In the genomic region with DNA sequence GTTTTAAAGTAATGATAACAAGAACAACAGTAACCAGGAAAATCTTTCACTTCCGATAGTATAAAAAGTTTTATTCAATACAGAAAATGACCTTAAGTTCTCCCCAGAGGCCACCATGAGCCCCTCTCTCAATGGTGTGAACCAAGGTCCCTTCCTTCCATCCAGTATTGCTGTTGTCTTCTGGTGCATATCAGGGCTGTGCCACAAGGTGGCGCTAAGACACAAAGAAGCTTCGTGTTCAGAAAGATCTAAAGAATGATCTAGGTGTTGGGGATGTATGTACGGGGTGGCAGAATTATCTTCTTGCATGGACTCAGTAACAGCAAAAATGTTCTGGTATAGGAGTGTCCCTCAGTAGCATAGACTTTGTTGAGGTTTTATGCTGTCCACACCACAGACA, we compare ENCODE assay signal across 8 mouse cellular contexts.
A peak's percentile ranks its signal among the peaks of the same experiment; 100 is the strongest.
DNase-seq lines count a peak whose midpoint lies in the region; ATAC-seq and TF ChIP-seq lines count a peak whose summit lies in the region.
"Not testable (repeated sequence)": the region's sequence is repeated elsewhere in the genome, so short reads cannot be mapped to it uniquely, and the experiment has no call there.

No protein-coding gene starts in this region.

- DNase-seq in 416B (ENCODE audit: low read depth) = peak; percentile 45
- peak; percentile 29 to 38 for DNase-seq in adrenal gland, adult (ENCODE audit: inconsistent age in 2 of 2, low spot score in 1 of 2)
- DNase-seq in gastrocnemius, postnatal 10 days = peak; percentile 38
- peak; percentile 24 for DNase-seq in kidney, adult 9 months
- DNase-seq in liver, adult 2 months (ENCODE audit: extremely low read depth, low read depth, low spot score) = peak; percentile 14
- DNase-seq in neural tube, embryonic 10.5 days (ENCODE audit: extremely low spot score, low spot score) = peak; percentile 49
- peak; percentile 69 for DNase-seq in testis, postnatal 10 days (ENCODE audit: low spot score)

- H3K27me3 ChIP-seq in liver, adult 2 months (ENCODE audit: control insufficient read depth, insufficient read depth, low read length) = not testable (repeated sequence)

- ATAC-seq in common myeloid progenitor, adult 5-6 weeks (replicated peaks; ENCODE audit: low read depth, poor library complexity, severe bottlenecking) = peak; percentile 71

- H3K4me3 ChIP-seq in liver, adult 2 months (ENCODE audit: insufficient read depth, low read depth, low read length) = not testable (repeated sequence)

- H3K36me3 ChIP-seq in liver, adult 2 months (ENCODE audit: control insufficient read depth, insufficient read depth, low read length) = not testable (repeated sequence)

- TF ChIP-seq POLR2A in liver, adult 2 months (IDR thresholded peaks at IDR 0.05; ENCODE audit: extremely low read depth, insufficient read depth, low read length) = not testable (repeated sequence)

- TF ChIP-seq CTCF in liver, adult 2 months (IDR thresholded peaks at IDR 0.05; ENCODE audit: low read depth, low read length) = not testable (repeated sequence)

- not testable (repeated sequence) for H3K79me2 ChIP-seq in liver, adult 2 months (ENCODE audit: control insufficient read depth, insufficient read depth, low read length)

- not testable (repeated sequence) for H3K9ac ChIP-seq in liver, adult 2 months (ENCODE audit: low read depth, low read length)

- H3K27ac ChIP-seq in liver, adult 2 months (replicated peaks; ENCODE audit: insufficient read depth, low read depth, low read length) = not testable (repeated sequence)

- H3K4me1 ChIP-seq in liver, adult 2 months (ENCODE audit: control insufficient read depth, insufficient read depth, low read length) = not testable (repeated sequence)

- 18% methylated on average over 4 of the region's 4 CpGs for WGBS in liver, adult 2 months

Comparison
In these comparisons a context has a peak if more than half of its experiments do, and no peak if none do; other contexts are left out.
1. DNase-seq: peak in every context shown above with its lines; median percentile 69 in testis, postnatal 10 days; 49 in neural tube, embryonic 10.5 days; 45 in 416B; 38 in gastrocnemius, postnatal 10 days; 34 in adrenal gland, adult; 24 in kidney, adult 9 months; 14 in liver, adult 2 months.